Mouse (Mus musculus) heart, embryonic 12.5 days (tissue): ENCODE results near the gene Ugt1a2. TPM values are rescaled to one million over a fixed set of nuclear protein-coding genes. Genes with fewer than 3 reads are reported as not detected.
A peak's percentile ranks its signal among the peaks of the same experiment; 100 is the strongest.
"Not testable (repeated sequence)": the region's sequence is repeated elsewhere in the genome, so short reads cannot be mapped to it uniquely, and the experiment has no call there.

Experiments
- ATAC-seq: fragments of 200-750 bp; cut with Nextera tagmentation; 2 replicates; pipeline ENCODE4 v1.8.0; 2017; ENCODE audit warnings: moderate TSS enrichment, moderate library complexity; ENCODE audit not compliant: insufficient number of reproducible peaks, low FRiP score
- H3K27ac ChIP-seq: fragments of 300-500 bp; sonication (generic); 2 replicates; pipeline ENCODE4 v1.5.1; 2016; ENCODE audit warnings: mild to moderate bottlenecking, moderate library complexity; ENCODE audit not compliant: poor library complexity, severe bottlenecking
- H3K27me3 ChIP-seq: fragments of 300-500 bp; sonication (generic); replicated peaks from 2 replicates; pipeline ENCODE4 v1.6.1; 2016; ENCODE audit warnings: mild to moderate bottlenecking, moderate library complexity
- H3K36me3 ChIP-seq: fragments of 300-500 bp; sonication (generic); 2 replicates; pipeline ENCODE4 v1.6.1; 2016; ENCODE audit warnings: mild to moderate bottlenecking, moderate library complexity
- H3K4me1 ChIP-seq: fragments of 300-500 bp; sonication (generic); replicated peaks from 2 replicates; pipeline ENCODE4 v1.6.1; 2016; ENCODE audit warnings: mild to moderate bottlenecking
- H3K4me2 ChIP-seq: fragments of 300-500 bp; sonication (generic); 2 replicates; pipeline ENCODE4 v1.6.1; 2016; ENCODE audit warnings: mild to moderate bottlenecking, moderate library complexity
- H3K4me3 ChIP-seq: fragments of 300-500 bp; sonication (generic); 2 replicates; pipeline ENCODE4 v1.5.1; 2016; ENCODE audit warnings: mild to moderate bottlenecking
- H3K9ac ChIP-seq: fragments of 300-500 bp; sonication (generic); 2 replicates; pipeline ENCODE4 v1.6.1; 2016; ENCODE audit warnings: mild to moderate bottlenecking, moderate library complexity
- H3K9me3 ChIP-seq: fragments of 300-500 bp; sonication (generic); replicated peaks from 2 replicates; pipeline ENCODE4 v1.6.1; 2016; ENCODE audit warnings: mild to moderate bottlenecking, moderate library complexity
- whole genome bisulfite sequencing: fragments of 180-500 bp; shearing (Covaris S2); methylation state at CpG from one replicate; pipeline ENCODE4 v1.1.7; 2016; 5-methylcytosine and 5-hydroxymethylcytosine counted together
- polyA plus RNA-seq: library from polyadenylated mRNA; unstranded; fragments of >200 nt; fragmentation: Nextera tagmentation; extraction: Ambion mirVana; gene quantifications from 2 replicates; pipeline ENCODE4 v1.2.1, GENCODE M21; 2016

The Ugt1a2 gene
- polyA plus RNA-seq = not detected in 2 replicates

DNA sequence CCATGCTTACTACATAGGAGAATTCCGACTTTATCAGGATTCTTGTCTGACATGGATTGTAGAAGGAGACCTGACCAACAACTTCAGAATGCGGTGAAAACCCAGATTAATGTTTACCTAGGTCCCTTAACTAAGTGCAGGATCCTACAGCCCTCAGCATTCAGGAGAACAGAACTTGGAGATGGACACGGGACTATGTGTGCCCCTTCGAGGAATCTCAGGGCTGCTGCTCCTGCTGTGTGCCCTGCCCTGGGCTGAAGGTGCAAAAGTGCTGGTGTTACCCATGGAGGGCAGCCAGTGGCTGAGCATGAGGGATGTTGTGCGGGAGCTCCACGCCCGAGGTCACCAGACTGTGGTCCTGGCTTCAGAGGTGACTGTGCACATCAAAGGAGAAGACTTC, at the start of gene Ugt1a2:
Ugt1a2 (plus strand) TSS at position 146 of the 400 bp plus-strand sequence.
- H3K27me3 ChIP-seq = no peaks in the 10 kb centered on the region; the same call in 1 of the 2 replicates
- ATAC-seq = no peak

DNA sequence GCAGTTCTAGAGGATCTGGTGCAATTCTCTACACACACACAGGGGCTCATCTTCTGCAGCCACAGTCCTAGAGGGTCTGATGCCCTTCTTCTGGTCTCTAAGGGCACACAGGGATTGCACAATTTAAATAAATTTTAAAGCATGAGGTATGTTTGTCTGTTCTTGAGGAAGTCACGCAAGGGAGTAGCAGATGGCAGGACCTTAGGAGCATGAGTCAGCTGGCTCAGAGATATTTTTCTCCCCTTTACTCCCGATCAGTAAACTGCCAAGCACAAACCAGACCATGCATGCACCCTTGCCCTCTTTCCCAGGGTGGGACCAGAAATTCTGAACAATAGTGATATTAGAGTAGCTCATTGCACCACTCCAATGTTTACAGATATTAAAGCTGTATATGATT, 42.0 kb upstream of the Ugt1a2 start:
- ATAC-seq = no peak
- H3K36me3 ChIP-seq = no peaks in the 10 kb centered on the region
- H3K27me3 ChIP-seq = no peaks in the 10 kb centered on the region
- H3K4me3 ChIP-seq = no peak overlapping the region
- H3K4me2 ChIP-seq = no peak overlapping the region
- WGBS = 66% methylated on average over 2 of the region's 2 CpGs
- H3K9ac ChIP-seq = no peak overlapping the region
- no peaks in the 10 kb centered on the region for H3K9me3 ChIP-seq
- no peak overlapping the region for H3K27ac ChIP-seq
- no peaks in the 10 kb centered on the region for H3K4me1 ChIP-seq

More for the DNA sequence above, at the start of gene Ugt1a2:
- Histone ChIP-seq H3K4me1 (no peaks in the 10 kb centered on the region), H3K27ac (no peak within 1 kb of the TSS), H3K4me3 (no peak within 1 kb of the TSS), H3K9ac (no peak within 1 kb of the TSS), H3K4me2 (no peak within 1 kb of the TSS), H3K36me3 (no peaks in the 10 kb centered on the region), H3K9me3 (no peaks in the 10 kb centered on the region; the same call in 1 of the 2 replicates)
- 79% methylated on average over 7 of the region's 7 CpGs for WGBS

- Histone ChIP-seq H3K27me3 (no peaks in the 10 kb centered on the region), H3K4me2 (no peak within 1 kb of the TSS), H3K9ac (no peak within 1 kb of the TSS), H3K4me1 (no peaks in the 10 kb centered on the region), H3K4me3 (no peak within 1 kb of the TSS), H3K9me3 (0 out of 2 replicates have a peak, but pooled peaks cover 3% of the 10 kb centered on the region), H3K27ac (no peak within 1 kb of the TSS), H3K36me3 (no peaks in the 10 kb centered on the region)
- ATAC-seq = no peak
- 72% methylated on average over 5 of the region's 5 CpGs for WGBS
These were observed 34.7 kb upstream of the Ugt1a2 start, which contains the start of gene Ugt1a5 for GRCm38 (mm10) chr1:88165711-88166110. Ugt1a5 (plus strand) TSS chr1:88166012.

DNA sequence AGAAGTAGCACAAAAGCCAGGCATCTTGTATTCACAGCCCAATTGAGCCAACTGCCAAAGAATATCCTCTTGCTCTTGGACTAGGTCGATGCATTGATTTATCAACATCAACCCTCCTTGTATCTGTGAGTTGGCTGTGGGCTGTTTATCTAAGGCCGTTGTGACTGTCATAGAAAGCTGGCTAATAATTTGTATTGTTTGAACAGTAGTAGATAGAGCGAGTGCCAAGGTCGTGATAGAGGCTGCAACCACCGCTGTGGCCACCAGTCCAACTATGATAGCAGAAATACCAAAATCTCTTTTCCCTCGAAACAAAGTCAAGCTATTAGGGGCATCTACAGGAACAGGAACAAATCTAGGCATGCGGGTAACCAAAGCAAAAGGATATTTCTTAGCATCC, 28.2 kb upstream of the Ugt1a2 start:
- not testable (repeated sequence) for H3K4me2 ChIP-seq, H3K27ac ChIP-seq, ATAC-seq, H3K4me3 ChIP-seq, H3K9ac ChIP-seq, H3K36me3 ChIP-seq, H3K27me3 ChIP-seq, H3K4me1 ChIP-seq
- WGBS = 75% methylated on average over 7 of the region's 7 CpGs
- H3K9me3 ChIP-seq = peaks cover 23% of the 10 kb centered on the region

GRCm38 (mm10) chr1:88179657-88180056, 20.7 kb upstream of the Ugt1a2 start:
- no peak overlapping the region for H3K4me3 ChIP-seq
- no peak overlapping the region for H3K9ac ChIP-seq
- no peaks in the 10 kb centered on the region for H3K36me3 ChIP-seq
- H3K4me2 ChIP-seq = no peak overlapping the region
- WGBS = 80% methylated on average over 1 of the region's 1 CpGs
- ATAC-seq = no peak
- H3K27me3 ChIP-seq = no peaks in the 10 kb centered on the region
- H3K4me1 ChIP-seq = no peaks in the 10 kb centered on the region
- H3K27ac ChIP-seq = no peak overlapping the region
- H3K9me3 ChIP-seq = peaks cover 17% of the 10 kb centered on the region

DNA sequence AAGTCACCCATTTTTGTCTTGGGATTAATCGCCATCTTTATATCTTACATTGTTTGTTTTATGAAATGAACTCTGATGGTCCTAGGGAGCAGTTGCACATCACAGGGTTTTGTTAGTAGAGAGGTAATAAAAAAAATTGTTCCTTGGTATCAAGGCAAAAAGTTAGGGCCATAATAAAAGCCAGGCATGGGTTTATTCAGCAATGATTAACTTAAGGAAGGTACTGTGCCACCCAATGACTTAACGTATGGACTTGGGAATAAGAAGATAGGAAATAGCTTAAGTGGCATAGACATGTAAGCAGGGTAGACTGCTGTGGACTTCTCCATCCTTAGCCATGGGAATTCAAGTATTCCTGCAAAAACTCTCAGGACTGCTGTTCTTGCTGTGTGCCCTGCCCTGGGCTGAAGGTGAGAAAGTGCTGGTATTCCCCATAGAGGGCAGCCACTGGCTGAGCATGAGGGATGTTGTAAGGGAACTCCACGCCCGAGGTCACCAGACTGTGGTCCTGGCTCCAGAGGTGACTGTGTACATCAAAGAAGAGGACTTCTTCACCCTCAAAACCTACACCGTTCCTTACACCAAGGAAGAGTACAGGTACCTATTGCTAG, 14.0 kb upstream of the Ugt1a2 start:
- Histone ChIP-seq H3K9me3 (no peaks in the 10 kb centered on the region), H3K4me1 (no peaks in the 10 kb centered on the region), H3K9ac (no peak overlapping the region), H3K36me3 (no peaks in the 10 kb centered on the region), H3K4me3 (no peak overlapping the region), H3K27me3 (no peaks in the 10 kb centered on the region), H3K27ac (no peak overlapping the region), H3K4me2 (no peak overlapping the region)
- ATAC-seq = no peak
- WGBS = 79% methylated on average over 5 of the region's 5 CpGs

DNA sequence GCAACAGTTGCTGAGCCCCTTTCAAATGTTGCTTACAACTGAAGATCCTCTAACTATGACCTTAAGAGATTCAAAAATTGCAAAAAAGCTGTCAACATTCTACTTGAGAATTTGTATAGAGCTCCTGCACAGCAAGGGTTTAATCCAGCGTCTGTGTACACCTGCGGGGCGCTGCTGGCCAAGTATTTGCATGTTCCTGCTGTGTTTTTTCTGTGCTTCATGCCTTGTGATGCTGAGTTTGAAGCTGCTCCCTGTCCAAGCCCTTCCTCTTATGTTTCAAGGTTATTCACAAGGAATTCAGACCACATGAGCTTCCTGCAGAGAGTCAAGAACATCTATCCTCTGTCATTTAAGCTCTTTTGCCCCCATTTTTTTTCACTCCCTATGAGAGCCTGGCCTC, 8.3 kb upstream of the Ugt1a2 start:
- no peak overlapping the region for H3K4me2 ChIP-seq
- H3K9ac ChIP-seq = no peak overlapping the region
- no peak for ATAC-seq
- H3K36me3 ChIP-seq = no peaks in the 10 kb centered on the region
- no peaks in the 10 kb centered on the region for H3K27me3 ChIP-seq
- H3K4me3 ChIP-seq = no peak overlapping the region
- 72% methylated on average over 3 of the region's 3 CpGs for WGBS
- H3K9me3 ChIP-seq = no peaks in the 10 kb centered on the region
- H3K4me1 ChIP-seq = no peaks in the 10 kb centered on the region
- H3K27ac ChIP-seq = no peak overlapping the region

DNA sequence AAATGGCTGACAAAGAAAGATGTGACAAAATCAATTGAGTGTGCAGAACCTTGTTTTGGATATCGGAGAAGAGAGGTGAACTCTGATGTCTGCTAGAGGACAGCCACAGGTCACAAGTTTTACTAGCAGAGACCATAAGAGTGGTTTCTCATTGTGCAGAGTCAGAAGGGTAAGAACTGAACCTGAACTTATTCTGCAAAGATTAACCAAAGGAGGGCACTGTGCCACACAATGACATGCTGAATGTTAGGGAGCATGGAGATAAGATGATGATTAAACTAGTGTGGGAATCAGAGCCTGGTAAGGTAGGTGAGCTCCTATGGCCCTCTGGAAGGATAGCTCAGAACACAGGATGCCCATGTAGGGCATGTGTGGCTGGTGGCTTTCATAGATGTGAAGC, 4.7 kb upstream of the Ugt1a2 start:
- no peak for ATAC-seq
- Histone ChIP-seq H3K4me2 (no peak overlapping the region), H3K4me3 (no peak overlapping the region), H3K9ac (no peak overlapping the region), H3K27me3 (no peaks in the 10 kb centered on the region), H3K27ac (no peak overlapping the region), H3K4me1 (no peaks in the 10 kb centered on the region), H3K9me3 (no peaks in the 10 kb centered on the region), H3K36me3 (no peaks in the 10 kb centered on the region)
- WGBS = 89% methylated on average over 1 of the region's 1 CpGs

GRCm38 (mm10) chr1:88197443-88197842, 3.0 kb upstream of the Ugt1a2 start:
- ATAC-seq = no peak
- 69% methylated on average over 3 of the region's 3 CpGs for WGBS
- H3K9ac ChIP-seq = no peak overlapping the region

GRCm38 (mm10) chr1:88199996-88200395, 405 bp upstream of the Ugt1a2 start:
- ATAC-seq = no peak
- no peak overlapping the region for H3K27ac ChIP-seq
- no peaks in the 10 kb centered on the region; the same call in 1 of the 2 replicates for H3K9me3 ChIP-seq
- WGBS = 80% methylated on average over 2 of the region's 2 CpGs
- H3K4me2 ChIP-seq = no peak overlapping the region
- no peak overlapping the region for H3K4me3 ChIP-seq
- no peaks in the 10 kb centered on the region; the same call in 1 of the 2 replicates for H3K27me3 ChIP-seq
- no peak overlapping the region for H3K9ac ChIP-seq
- no peaks in the 10 kb centered on the region for H3K4me1 ChIP-seq
- no peaks in the 10 kb centered on the region for H3K36me3 ChIP-seq

More at GRCm38 (mm10) chr1:88197443-88197842, 3.0 kb upstream of the Ugt1a2 start:
- Histone ChIP-seq H3K4me1 (no peaks in the 10 kb centered on the region), H3K27ac (no peak overlapping the region), H3K9me3 (no peaks in the 10 kb centered on the region), H3K4me3 (no peak overlapping the region), H3K4me2 (no peak overlapping the region), H3K27me3 (no peaks in the 10 kb centered on the region; the same call in 1 of the 2 replicates), H3K36me3 (no peaks in the 10 kb centered on the region)

DNA sequence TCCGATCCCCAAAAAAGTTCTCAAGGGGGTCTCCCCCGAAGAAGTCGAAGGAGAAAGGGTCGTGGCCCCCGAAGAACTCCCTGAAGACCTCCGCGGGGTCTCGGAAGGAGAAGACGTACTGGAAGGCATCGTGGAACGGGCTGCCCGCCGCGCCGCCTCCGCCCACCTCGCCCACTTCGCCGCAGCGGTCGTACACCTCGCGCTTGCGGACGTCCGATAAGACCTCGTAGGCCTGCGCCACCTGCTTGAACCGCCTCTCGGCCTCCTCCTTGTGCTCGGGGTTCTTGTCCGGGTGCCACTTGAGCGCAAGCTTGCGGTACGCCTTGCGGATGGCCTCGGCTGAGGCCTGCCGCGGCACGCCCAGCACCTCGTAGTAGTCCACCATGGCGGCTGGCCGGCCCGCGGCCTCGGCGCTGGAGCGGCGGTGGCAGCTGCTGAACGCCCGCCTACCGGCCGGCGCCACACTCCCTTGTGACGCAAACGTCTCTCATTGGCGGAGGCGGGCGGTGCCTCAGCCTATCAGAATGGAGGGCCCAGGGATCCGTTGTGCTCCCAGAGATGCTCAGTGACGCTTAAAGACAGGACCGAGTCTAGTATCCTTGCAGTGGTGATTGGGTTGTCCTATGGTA, 5.0 kb downstream of the Ugt1a2 start, which contains the start of gene Dnajb3:
Dnajb3 (minus strand) TSS at position 489 of the 629 bp plus-strand sequence.
- peak within 1 kb of the TSS; percentile 52 for H3K4me3 ChIP-seq
- H3K9ac ChIP-seq = peak within 1 kb of the TSS; percentile 69
- peaks cover 2% of the 10 kb centered on the region; the same call in 1 of the 2 replicates for H3K9me3 ChIP-seq
- no peaks in the 10 kb centered on the region for H3K36me3 ChIP-seq
- WGBS = 4% methylated on average over 62 of the region's 62 CpGs
- H3K4me1 ChIP-seq = no peaks in the 10 kb centered on the region
- H3K27ac ChIP-seq = no peak within 1 kb of the TSS
- peak within 1 kb of the TSS; percentile 77 for H3K4me2 ChIP-seq
- H3K27me3 ChIP-seq = peaks cover 3% of the 10 kb centered on the region; the same call in 1 of the 2 replicates
- peak; percentile 96 for ATAC-seq
